Mouse (Mus musculus): ENCODE results near the gene Arrdc1.

Gene Arrdc1

DNA sequence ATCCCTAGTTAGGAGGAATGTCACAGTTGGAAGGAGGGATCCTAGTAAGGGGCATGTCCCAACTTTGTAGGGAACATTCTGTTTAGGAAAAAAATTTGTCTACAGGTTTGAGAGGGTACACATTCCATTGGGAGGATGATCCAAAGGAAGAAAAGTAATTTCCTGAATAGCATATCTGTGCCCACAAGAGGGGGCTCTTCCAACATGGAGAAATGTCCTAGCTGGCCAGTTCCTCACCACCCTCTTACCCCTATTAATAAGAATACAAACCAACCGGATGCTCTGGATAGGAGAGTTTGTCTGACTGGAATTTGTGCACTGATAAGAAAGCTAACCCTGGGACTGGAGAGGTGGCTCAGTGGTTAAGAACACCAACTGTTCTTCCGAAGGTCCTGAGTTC, 11.5 kb downstream of the Arrdc1 start:
- peak; percentile 54 for DNase-seq

DNA sequence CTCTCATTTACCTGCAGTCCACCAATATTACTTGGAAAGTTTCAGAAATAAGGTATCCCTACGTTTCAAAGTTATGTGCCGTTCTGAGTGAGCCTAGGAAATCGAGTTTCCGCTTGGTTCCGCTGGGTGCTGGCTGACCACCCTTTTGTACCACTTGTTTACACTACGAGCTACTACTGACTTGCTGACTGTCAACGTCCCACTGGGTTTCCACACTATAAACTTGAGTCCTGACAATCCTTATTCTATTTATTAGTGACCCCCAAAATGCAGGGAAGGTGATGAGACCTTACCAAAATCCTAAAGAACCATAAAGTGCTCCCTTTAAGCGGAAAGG, 15.2 kb downstream of the Arrdc1 start:
- no peak for DNase-seq

DNA sequence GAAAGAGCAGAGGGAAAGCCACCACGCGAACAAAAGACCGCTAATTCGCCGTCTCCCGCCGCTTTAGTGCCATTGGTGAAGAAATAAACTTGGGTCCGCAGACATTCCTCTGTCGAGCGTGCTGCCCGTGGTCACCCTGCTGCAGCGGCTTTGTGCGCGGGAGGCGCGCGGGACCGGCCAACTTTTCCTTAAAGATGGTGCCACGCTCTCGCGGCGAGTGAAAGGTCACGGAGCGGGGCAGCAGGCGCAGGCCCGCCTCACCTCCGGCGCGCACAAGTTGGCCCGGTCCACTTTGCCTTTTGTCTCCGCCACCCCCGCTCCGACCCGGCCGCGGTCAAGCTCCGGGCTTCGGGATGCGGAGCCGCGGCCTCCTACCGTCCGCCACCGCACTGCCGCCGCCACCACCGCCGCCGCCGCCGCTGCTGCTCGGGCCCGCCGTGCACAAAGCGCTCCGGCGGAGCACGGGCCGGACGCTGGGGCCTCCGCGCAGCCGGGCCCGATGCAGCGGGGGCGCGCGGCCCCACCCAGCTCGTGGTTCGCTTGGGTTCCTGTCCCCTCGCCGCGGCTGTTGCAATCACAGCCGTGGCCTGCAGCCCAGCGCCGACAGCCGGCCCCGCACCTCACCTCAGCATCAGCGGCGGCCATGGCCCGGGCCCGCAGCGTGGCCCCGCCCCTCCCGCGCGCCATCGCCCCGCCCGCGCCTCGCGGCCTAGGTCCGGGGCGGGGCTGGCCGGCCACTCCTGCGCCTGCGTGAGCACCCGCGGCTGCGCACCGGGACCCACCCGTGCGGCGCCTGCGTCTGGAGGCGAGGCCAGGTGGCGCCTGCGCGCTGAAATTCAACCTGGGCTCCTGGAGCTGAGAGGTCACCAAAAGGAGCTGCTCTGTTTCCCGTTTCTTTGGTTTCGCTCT, 15.9 kb downstream of the Arrdc1 start, which contains the start of gene Ehmt1:
TSS of gene Ehmt1 (minus strand) at position 685 of the 909 bp plus-strand sequence.
- peak; percentile 95 for DNase-seq

DNA sequence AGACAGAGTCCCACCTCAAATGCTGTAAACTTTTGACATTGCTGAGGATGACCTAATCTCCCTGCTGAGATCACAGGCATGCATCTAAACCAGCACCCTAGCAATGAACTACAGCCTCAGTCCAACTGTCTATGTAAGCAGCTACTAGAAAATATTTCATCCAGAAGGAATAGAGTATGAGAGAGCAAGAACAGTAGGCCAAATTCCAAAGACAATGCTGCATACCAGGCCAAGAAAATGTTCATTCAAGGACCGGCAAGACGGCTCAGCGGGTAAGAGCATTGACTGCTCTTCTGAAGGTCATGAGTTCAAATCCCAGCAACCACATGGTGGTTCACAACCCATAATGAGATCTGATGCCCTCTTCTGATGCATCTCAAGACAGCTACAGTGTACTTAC, 20.3 kb downstream of the Arrdc1 start:
- DNase-seq, result no peak

DNA sequence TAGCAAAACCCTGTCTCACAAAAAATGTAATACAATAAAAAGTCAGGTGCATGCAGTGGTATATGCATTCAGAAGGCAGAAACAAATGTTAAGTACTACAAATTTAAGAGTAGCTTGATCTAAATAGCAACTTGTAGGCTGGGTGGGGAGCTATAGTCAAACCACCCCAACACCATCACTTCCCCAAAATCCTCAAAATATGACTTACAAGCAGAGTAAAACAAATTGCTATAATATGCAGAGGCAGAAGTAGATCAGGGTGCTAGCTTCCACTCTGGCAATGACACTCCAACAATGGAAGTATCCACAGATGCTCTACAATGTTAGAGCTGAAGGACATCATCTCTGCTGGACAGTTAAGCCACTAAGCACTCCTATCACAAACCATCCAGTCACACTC, 22.5 kb downstream of the Arrdc1 start:
- no peak for DNase-seq

DNA sequence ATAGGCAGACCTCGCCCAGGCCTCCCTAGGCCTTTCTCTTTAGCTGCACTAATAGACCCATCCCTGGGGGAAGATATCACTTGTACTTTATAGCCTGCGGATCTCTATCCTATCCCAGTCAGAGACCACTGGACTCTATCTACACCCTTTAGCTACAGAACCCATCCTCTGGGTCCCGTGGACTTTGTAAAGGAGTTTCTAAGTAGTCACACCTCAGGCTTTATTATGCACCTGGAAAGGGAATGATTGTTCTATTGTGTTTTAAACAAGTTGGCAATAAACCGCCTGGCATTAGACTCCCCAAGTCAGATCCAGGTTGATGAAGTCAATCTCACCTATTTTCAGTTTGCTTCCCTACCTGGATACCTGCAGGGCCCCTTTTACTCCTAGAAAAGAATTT, 22.9 kb downstream of the Arrdc1 start:
- no peak for DNase-seq

DNA sequence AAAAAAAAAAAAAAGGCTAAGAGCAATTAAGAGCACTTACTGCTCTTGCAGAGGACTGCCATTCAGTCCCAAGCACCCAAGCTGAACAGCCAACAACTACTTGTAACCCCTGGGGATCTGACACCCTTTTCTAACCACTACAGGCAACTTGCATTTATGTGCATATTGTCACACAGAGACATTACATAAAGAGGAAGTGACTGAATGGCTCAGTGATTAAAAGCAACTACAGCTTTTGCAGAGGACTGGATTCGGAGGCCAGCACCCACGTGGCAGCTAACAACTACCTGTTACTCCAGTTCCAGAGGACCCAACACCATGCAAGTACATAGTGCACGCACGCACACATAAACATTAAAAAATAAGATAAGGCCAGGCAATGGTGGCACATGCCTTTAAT, 24.6 kb downstream of the Arrdc1 start:
- no peak for DNase-seq

DNA sequence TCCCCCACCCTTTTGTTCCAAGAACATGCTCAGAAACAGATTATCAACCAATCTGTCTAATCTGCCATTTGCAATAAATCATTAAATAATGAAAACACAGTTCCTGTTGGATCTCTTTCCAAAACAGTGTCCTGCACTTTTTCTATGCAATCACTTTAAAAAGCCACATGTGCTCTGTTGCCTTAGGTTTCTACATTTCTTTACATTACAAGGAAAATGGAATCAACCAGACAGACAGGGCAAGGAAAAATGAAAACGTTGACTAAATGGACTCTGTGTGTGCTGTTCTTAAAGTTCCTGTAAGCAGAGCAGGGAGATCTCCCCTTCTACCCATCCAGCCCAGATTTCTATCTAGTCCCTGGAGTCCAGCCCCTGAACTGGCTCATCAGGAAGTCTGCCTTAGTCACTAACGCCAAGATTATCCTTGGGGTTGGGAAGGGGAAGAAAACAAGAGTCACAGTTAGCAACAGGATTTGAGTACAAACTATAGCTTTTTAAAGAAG, 29.3 kb downstream of the Arrdc1 start:
- DNase-seq, result no peak

GRCm38 (mm10) chr2:24904823-24905652, 30.0 kb downstream of the Arrdc1 start:
- DNase-seq, result no peak

- DNase-seq, result no peak
These were observed 32.1 kb downstream of the Arrdc1 start for GRCm38 (mm10) chr2:24902999-24903398.

GRCm38 (mm10) chr2:24901055-24901454, 34.0 kb downstream of the Arrdc1 start:
- DNase-seq, result no peak

GRCm38 (mm10) chr2:24899292-24899691, 35.8 kb downstream of the Arrdc1 start:
- DNase-seq, result no peak

GRCm38 (mm10) chr2:24896761-24897160, 38.3 kb downstream of the Arrdc1 start:
- no peak for DNase-seq

DNA sequence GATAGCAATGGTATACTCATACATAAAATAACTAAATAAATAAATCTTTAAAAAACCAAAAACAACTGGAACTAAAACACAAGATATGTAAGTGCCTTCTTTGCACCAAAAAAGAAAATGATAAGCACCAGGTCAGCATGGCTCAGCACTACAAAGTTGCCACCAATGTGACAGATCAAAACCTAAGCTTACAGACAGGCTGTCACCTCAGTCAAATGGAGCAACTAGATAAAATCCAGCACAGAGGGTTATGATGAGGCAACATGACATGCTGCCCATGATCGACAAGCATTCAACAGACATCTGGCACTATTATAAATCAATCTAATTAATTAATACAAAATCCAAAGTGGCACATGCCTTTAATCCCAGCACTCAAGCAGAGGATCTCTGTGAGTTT, 40.8 kb downstream of the Arrdc1 start:
- no peak for DNase-seq

GRCm38 (mm10) chr2:24892318-24892717, 42.7 kb downstream of the Arrdc1 start:
- no peak for DNase-seq

DNA sequence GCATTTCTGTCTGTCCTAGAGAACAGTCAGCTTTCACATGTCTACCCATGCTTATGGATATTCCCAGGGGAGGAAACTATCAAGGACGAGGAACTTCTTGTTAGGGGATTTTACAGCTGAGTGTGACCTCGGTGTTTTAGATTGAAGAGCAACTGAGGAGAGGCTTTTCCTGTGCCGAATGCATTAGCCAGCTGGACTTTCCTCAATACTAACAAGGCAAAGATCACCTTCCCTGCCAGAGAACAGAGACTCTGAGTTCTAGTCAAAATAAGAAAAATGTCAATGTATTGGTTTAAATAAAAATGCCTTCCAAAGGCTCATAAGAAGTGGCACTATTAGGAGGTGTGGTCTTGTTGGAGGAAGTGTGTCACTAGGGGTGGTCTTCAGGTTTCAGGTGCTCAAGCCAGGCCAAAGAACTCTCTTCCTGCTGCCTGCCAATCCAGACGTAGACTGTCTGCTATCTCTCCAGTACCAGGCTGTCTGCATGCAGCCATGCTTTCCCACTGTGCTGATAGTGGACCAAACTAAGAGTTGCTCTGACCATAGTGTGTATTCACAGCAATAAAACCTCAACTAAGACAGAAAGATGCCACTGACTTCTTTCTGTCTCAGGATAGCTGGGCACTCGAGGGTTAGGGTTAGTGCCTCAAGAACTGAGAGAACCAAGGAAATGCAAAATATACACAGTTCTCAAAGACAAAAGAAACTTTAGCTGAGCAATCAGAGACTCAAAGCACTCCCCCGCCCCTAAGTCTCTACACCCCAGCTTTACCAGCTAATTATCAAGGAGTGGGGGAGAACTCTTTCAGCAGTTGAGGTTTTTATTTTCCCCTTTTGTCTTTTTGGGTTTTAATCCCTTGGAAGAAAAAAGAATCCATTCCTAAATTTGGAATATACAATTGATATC, 44.3 kb downstream of the Arrdc1 start:
- DNase-seq, result no peak

DNA sequence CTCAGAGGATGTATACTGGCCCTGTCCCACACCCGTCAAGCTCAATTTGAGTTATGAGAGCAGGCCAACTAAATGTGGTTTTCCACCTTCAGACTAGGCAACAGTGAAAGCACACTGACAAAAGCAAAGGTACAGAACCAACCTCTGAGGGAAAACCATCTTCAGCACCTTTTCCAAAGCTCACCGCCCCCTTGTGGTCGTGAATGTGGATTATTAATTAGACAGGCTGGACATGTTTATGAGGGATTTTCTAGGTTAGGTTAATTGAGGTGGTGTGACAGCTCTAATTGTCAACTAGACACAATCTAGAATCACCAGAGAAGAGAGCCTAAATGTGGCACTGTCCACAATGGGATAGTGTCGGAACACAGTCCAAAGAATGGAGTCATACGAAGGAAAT, 46.2 kb downstream of the Arrdc1 start:
- DNase-seq, result peak; percentile 28

DNA sequence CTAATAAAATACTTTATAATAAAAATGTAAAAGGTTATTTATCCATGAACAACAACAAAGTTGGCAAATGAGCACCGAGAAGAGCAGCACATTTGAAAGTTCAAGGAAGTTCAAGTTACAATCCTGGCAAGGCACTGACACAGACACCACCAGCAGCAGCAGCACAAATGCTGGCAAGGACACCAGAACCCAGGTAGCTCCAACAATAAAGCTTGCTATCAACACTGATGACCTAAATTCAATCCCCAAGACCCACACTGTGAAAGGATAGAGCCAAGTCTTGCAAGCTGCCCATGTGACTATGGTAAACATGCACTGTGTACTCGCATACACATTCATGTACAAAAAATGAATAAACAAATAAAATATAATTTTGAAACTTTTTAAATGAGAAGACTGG, 54.4 kb downstream of the Arrdc1 start:
- no peak for DNase-seq
